Comparison of ENCODE assay signal across 8 mouse cellular contexts in genomic region chr9:100359934-100360716, GRCm38 (mm10).
A peak's percentile ranks its signal among the peaks of the same experiment; 100 is the strongest.
DNase-seq lines count a peak whose midpoint lies in the region; ATAC-seq and TF ChIP-seq lines count a peak whose summit lies in the region.

No protein-coding gene starts in this region.

- H3K9ac ChIP-seq in heart, adult 2 months (ENCODE audit: low read depth, low read length): no peak overlapping the region
- H3K9ac ChIP-seq in midbrain, embryonic 13.5 days (replicated peaks): no peak overlapping the region

- WGBS in heart, adult 2 months: 72% methylated on average over 9 of the region's 9 CpGs
- WGBS in kidney, adult 2 months: 72% methylated on average over 9 of the region's 9 CpGs
- 62% methylated on average over 9 of the region's 9 CpGs for WGBS in midbrain, embryonic 13.5 days

- intact Hi-C loops in heart, adult 2 months (cut with DNase I): no loop called here
- intact Hi-C loops in heart, postnatal 25 days (cut with DNase I): no loop called here

- TF ChIP-seq EP300 in heart, adult 2 months (IDR thresholded peaks at IDR 0.05; ENCODE audit: insufficient read depth, low read depth, low read length): no peak

- H3K4me1 ChIP-seq in heart, adult 2 months (ENCODE audit: control insufficient read depth, insufficient read depth, low read length): no peaks in the 10 kb centered on the region
- no peaks in the 10 kb centered on the region for H3K4me1 ChIP-seq in kidney, adult 2 months (ENCODE audit: control insufficient read depth, insufficient read depth, low read length)
- H3K4me1 ChIP-seq in midbrain, embryonic 13.5 days (replicated peaks): peaks cover 6% of the 10 kb centered on the region

- H3K4me3 ChIP-seq in heart, adult 2 months: no peak overlapping the region
- H3K4me3 ChIP-seq in kidney, adult 2 months (ENCODE audit: insufficient read depth, low read depth, low read length): no peak overlapping the region
- H3K4me3 ChIP-seq in midbrain, embryonic 13.5 days (replicated peaks): no peak overlapping the region

- peak; percentile 25 for TF ChIP-seq CTCF in heart, adult 2 months (IDR thresholded peaks at IDR 0.05)
- TF ChIP-seq CTCF in kidney, adult 2 months (conservative IDR thresholded peaks at IDR 0.05; ENCODE audit: insufficient read depth, insufficient read length, low read depth, low read length): peak; percentile 24; the same call in 1 of the 2 replicates

- H3K27ac ChIP-seq in heart, adult 2 months: no peak overlapping the region
- H3K27ac ChIP-seq in kidney, adult 2 months (ENCODE audit: insufficient read depth, low read depth, low read length): no peak overlapping the region
- H3K27ac ChIP-seq in midbrain, embryonic 13.5 days: no peak overlapping the region

- H3K4me2 ChIP-seq in midbrain, embryonic 13.5 days (replicated peaks): no peak overlapping the region

- no peaks in the 10 kb centered on the region for H3K36me3 ChIP-seq in heart, adult 2 months (ENCODE audit: control insufficient read depth, insufficient read depth, low read length)
- no peaks in the 10 kb centered on the region for H3K36me3 ChIP-seq in kidney, adult 2 months (ENCODE audit: control insufficient read depth, insufficient read depth, low read length)
- H3K36me3 ChIP-seq in midbrain, embryonic 13.5 days: no peaks in the 10 kb centered on the region

- ATAC-seq in midbrain, embryonic 13.5 days: peak; percentile 58; the same call in 1 of the 2 replicates

- no peaks in the 10 kb centered on the region for H3K27me3 ChIP-seq in heart, adult 2 months (ENCODE audit: control insufficient read depth, insufficient read depth, low read length)
- H3K27me3 ChIP-seq in kidney, adult 2 months (replicated peaks; ENCODE audit: control insufficient read depth, insufficient read depth, low read length): no peaks in the 10 kb centered on the region
- H3K27me3 ChIP-seq in midbrain, embryonic 13.5 days: peaks cover 36% of the 10 kb centered on the region

- no peak for DNase-seq in heart, adult 2 months
- no peak for DNase-seq in heart, postnatal 25 days (ENCODE audit: low spot score)
- peak; percentile 12 for DNase-seq in urinary bladder, postnatal 25 days (ENCODE audit: low spot score)
- no peak for DNase-seq in urinary bladder, postnatal 10 days (ENCODE audit: low spot score)
- peak; percentile 36 for DNase-seq in kidney, adult 2 months
- no peak for DNase-seq in MN1 (ENCODE audit: low spot score)
- DNase-seq in right cerebral cortex, postnatal 25 days: no peak

- no peak for TF ChIP-seq POLR2A in heart, adult 2 months (IDR thresholded peaks at IDR 0.05; ENCODE audit: insufficient read depth, low read depth, low read length)
- no peak for TF ChIP-seq POLR2A in kidney, adult 2 months (IDR thresholded peaks at IDR 0.05; ENCODE audit: low read depth, low read length)

- no peaks in the 10 kb centered on the region for H3K9me3 ChIP-seq in midbrain, embryonic 13.5 days

- no peaks in the 10 kb centered on the region for H3K79me2 ChIP-seq in heart, adult 2 months (replicated peaks; ENCODE audit: control insufficient read depth, insufficient read depth, low read length)

Comparison
In these comparisons a context has a peak if more than half of its experiments do, and no peak if none do; other contexts are left out.
1. DNase-seq: peak in urinary bladder, postnatal 25 days (single experiment) and kidney, adult 2 months (single experiment); none in heart, adult 2 months (0 of 2), heart, postnatal 25 days (single experiment), urinary bladder, postnatal 10 days (single experiment), MN1 (single experiment) and right cerebral cortex, postnatal 25 days (single experiment).